Mouse (Mus musculus) myocyte (in vitro differentiated cells): Measurements from ENCODE around the gene Kif1c. TPM values are rescaled to one million over a fixed set of nuclear protein-coding genes. Genes with fewer than 3 reads are reported as not detected.
A peak's percentile ranks its signal among the peaks of the same experiment; 100 is the strongest.

Experiments used
- H3K27me3 ChIP-seq: one replicate; pipeline ENCODE4 v1.6.1; 2011; ENCODE audit not compliant: control insufficient read depth, insufficient read depth, insufficient read length
- H3K36me3 ChIP-seq: one replicate; pipeline ENCODE4 v1.6.1; 2011; ENCODE audit not compliant: control insufficient read depth, insufficient read depth
- H3K4me2 ChIP-seq: one replicate; pipeline ENCODE4 v1.6.1; 2011; ENCODE audit warnings: low read depth, control low read depth
- H3K4me3 ChIP-seq: one replicate; pipeline ENCODE4 v1.5.1; 2011; ENCODE audit warnings: mild to moderate bottlenecking, control low read depth, moderate library complexity
- H3K79me2 ChIP-seq: one replicate; pipeline ENCODE4 v1.6.1; 2011; ENCODE audit not compliant: control insufficient read depth, insufficient read depth
- H3ac ChIP-seq: one replicate; pipeline ENCODE4 v1.6.1; 2011; ENCODE audit not compliant: control insufficient read depth, insufficient read length
- CEBPB ChIP-seq: IDR thresholded peaks from 2 replicates; pipeline ENCODE4 v1.6.1; 2011; ENCODE audit warnings: mild to moderate bottlenecking, moderate library complexity; ENCODE audit not compliant: poor library complexity, insufficient read depth, severe bottlenecking
- E2F4 ChIP-seq: IDR thresholded peaks from one replicate; pipeline ENCODE4 v1.6.1; 2011; ENCODE audit warnings: mild to moderate bottlenecking, control low read depth, moderate library complexity; ENCODE audit not compliant: insufficient read depth
- MAX ChIP-seq: IDR thresholded peaks from one replicate; pipeline ENCODE4 v1.6.1; 2011; ENCODE audit warnings: low read depth, mild to moderate bottlenecking, control low read depth
- MYOD1 ChIP-seq, 3 experiments: IDR thresholded peaks; one replicate each; pipeline ENCODE4 v1.6.1; 2011; ENCODE audit warnings: control low read depth in 2 of 3, low read depth in 2 of 3, mild to moderate bottlenecking in 2 of 3, moderate library complexity in 1 of 3; ENCODE audit not compliant: insufficient read length in 2 of 3, control insufficient read depth in 1 of 3
- MYOG ChIP-seq, 3 experiments: IDR thresholded peaks; one replicate each; pipeline ENCODE4 v1.6.1; 2011; ENCODE audit warnings: control low read depth in 2 of 3, low read depth in 2 of 3, mild to moderate bottlenecking in 2 of 3; ENCODE audit not compliant: insufficient read length in 2 of 3, control insufficient read depth in 1 of 3, insufficient read depth in 1 of 3
- POLR2A ChIP-seq: IDR thresholded peaks from one replicate; pipeline ENCODE4 v1.6.1; 2011; ENCODE audit warnings: low read depth, mild to moderate bottlenecking, control low read depth, moderate library complexity; ENCODE audit not compliant: insufficient read length
- POLR2AphosphoS2 ChIP-seq: IDR thresholded peaks from one replicate; pipeline ENCODE4 v1.6.1; 2011; ENCODE audit warnings: low read depth, control low read depth; ENCODE audit not compliant: insufficient read length
- REST ChIP-seq: IDR thresholded peaks from one replicate; pipeline ENCODE4 v1.6.1; 2011; ENCODE audit warnings: mild to moderate bottlenecking, control low read depth, moderate library complexity; ENCODE audit not compliant: insufficient read depth, insufficient read length
- SRF ChIP-seq: IDR thresholded peaks from one replicate; pipeline ENCODE4 v1.6.1; 2011; ENCODE audit warnings: low read depth; ENCODE audit not compliant: control insufficient read depth, insufficient read length
- TCF12 ChIP-seq: IDR thresholded peaks from one replicate; pipeline ENCODE4 v1.6.1; 2011; ENCODE audit warnings: mild to moderate bottlenecking, control low read depth; ENCODE audit not compliant: poor library complexity, insufficient read depth, severe bottlenecking
- TCF3 ChIP-seq: IDR thresholded peaks from one replicate; pipeline ENCODE4 v1.6.1; 2011; ENCODE audit warnings: low read depth, control low read depth; ENCODE audit not compliant: insufficient read length
- USF1 ChIP-seq: IDR thresholded peaks from one replicate; pipeline ENCODE4 v1.6.1; 2011; ENCODE audit warnings: low read depth, mild to moderate bottlenecking, control low read depth, moderate library complexity
- polyA plus RNA-seq: library from polyadenylated mRNA; unstranded; fragments of >200 nt; fragmentation: generic; extraction: Trizol; gene quantifications from one replicate; pipeline ENCODE4 v1.2.1, GENCODE M21; 2012; ENCODE audit warnings: missing spikeins

The Kif1c gene
- polyA plus RNA-seq, 1 experiment, result 96.3 TPM

DNA sequence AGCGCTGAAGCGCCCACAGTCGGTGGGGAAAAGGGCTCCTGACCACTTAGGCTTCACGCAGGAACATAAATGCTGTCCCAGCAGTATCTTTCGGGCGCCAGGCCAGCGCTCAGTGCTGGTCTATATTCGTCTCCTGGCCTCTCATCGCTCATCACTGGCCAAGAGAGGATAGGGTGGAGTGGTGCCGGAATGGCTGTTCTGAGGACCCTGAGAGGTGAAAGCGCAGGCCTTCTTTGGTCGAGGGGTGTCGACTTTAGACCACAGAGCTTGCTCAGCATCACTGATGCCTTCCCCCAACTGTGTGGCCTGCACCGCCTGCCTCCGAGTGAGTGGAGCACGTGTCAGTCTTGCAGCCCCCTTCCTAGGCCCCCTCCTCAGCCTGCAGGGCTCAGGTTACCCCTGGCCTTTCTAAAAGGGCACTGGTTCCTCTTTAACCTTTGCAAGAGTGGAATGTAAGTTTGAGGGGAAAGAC is 43.9 kb upstream of the Kif1c start:
- Histone ChIP-seq H3K79me2 (peaks cover 68% of the 10 kb centered on the region), H3K4me2 (peak overlapping the region; percentile 97), H3K36me3 (peaks cover 18% of the 10 kb centered on the region), H3K4me3 (peak overlapping the region; percentile 94), H3ac (peak overlapping the region; percentile 88), H3K27me3 (no peaks in the 10 kb centered on the region)
- TF ChIP-seq TCF3 (no peak), SRF (no peak), REST (no peak), MYOD1 (IDR thresholded peaks at IDR 0.05; ENCODE audit: control insufficient read depth in 1 of 3, insufficient read length in 2 of 3, low read depth in 2 of 3) (peak in 1 of 3 experiments; percentile 55), E2F4 (no peak), TCF12 (no peak), POLR2AphosphoS2 (peak; percentile 26), MYOG (IDR thresholded peaks at IDR 0.05; ENCODE audit: control insufficient read depth in 1 of 3, insufficient read depth in 1 of 3, insufficient read length in 2 of 3, low read depth in 2 of 3) (peak in 1 of 3 experiments; percentile 43), USF1 (no peak), MAX (no peak), POLR2A (peak; percentile 44), CEBPB (no peak)

DNA sequence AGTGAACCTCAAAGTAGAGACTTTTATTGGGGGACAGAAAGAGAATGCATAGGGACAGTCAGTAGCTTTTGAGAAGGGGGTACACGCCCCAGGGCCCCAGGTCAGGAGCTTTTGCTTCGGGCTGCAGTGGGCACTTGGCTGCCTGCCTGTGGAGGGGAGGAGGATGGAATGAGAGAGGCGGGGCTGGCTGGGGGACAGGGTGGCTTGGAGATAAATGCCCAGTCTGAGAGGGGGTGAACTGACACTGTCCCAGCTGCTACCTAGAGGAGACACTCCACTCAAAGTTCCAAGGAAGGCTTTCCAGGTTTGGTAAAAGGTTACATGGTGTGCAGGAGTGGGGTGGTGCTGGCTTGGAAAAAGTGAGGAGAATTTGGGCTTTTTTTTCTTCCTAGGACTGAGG is 43.4 kb upstream of the Kif1c start, which contains the start of gene Eno3:
TSS of gene Eno3 (plus strand) at position 239 of the 400 bp plus-strand sequence.
- TF ChIP-seq MYOG (IDR thresholded peaks at IDR 0.05; ENCODE audit: control insufficient read depth in 1 of 3, insufficient read depth in 1 of 3, insufficient read length in 2 of 3, low read depth in 2 of 3), result peak in 1 of 3 experiments; percentile 40
- no peak for TF ChIP-seq TCF12
- TF ChIP-seq POLR2A, result peak; percentile 71
- peak in 1 of 3 experiments; percentile 43 for TF ChIP-seq MYOD1 (IDR thresholded peaks at IDR 0.05; ENCODE audit: control insufficient read depth in 1 of 3, insufficient read length in 2 of 3, low read depth in 2 of 3)
- peak; percentile 80 for TF ChIP-seq POLR2AphosphoS2
- Histone ChIP-seq H3K36me3 (peaks cover 22% of the 10 kb centered on the region), H3K4me3 (peak within 1 kb of the TSS; percentile 94), H3K79me2 (peaks cover 63% of the 10 kb centered on the region), H3K4me2 (peak within 1 kb of the TSS; percentile 97), H3ac (peak within 1 kb of the TSS; percentile 88), H3K27me3 (no peaks in the 10 kb centered on the region)

DNA sequence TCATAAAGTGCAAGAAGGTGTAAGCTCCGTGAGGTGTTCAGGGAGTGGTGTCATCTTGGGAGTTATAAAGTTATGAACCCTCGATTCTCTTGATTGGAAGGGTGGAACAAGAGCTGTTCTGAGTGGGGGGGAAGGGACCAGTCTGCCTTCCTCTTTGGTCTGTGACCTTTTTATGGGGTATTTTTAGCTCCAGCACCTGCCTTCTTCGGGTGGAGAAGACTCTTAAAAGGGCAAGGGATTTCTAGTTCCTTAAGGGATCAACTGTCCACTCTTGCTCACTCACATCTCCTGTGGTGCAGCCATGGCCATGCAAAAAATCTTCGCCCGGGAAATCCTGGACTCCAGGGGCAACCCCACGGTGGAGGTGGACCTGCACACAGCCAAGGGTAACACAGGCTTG is 42.8 kb upstream of the Kif1c start:
- TF ChIP-seq TCF3 (no peak), SRF (no peak), E2F4 (no peak), POLR2A (no peak), MYOD1 (IDR thresholded peaks at IDR 0.05; ENCODE audit: control insufficient read depth in 1 of 3, insufficient read length in 2 of 3, low read depth in 2 of 3) (peak in 1 of 3 experiments; percentile 9), USF1 (no peak), TCF12 (peak; percentile 45), POLR2AphosphoS2 (no peak), MAX (no peak), CEBPB (no peak), REST (no peak), MYOG (IDR thresholded peaks at IDR 0.05; ENCODE audit: control insufficient read depth in 1 of 3, insufficient read depth in 1 of 3, insufficient read length in 2 of 3, low read depth in 2 of 3) (peak in 1 of 3 experiments; percentile 40)
- peak overlapping the region; percentile 97 for H3K4me2 ChIP-seq
- peak overlapping the region; percentile 4 for H3ac ChIP-seq
- peak overlapping the region; percentile 94 for H3K4me3 ChIP-seq
- H3K27me3 ChIP-seq, result no peaks in the 10 kb centered on the region
- peaks cover 23% of the 10 kb centered on the region for H3K36me3 ChIP-seq
- peaks cover 57% of the 10 kb centered on the region for H3K79me2 ChIP-seq

DNA sequence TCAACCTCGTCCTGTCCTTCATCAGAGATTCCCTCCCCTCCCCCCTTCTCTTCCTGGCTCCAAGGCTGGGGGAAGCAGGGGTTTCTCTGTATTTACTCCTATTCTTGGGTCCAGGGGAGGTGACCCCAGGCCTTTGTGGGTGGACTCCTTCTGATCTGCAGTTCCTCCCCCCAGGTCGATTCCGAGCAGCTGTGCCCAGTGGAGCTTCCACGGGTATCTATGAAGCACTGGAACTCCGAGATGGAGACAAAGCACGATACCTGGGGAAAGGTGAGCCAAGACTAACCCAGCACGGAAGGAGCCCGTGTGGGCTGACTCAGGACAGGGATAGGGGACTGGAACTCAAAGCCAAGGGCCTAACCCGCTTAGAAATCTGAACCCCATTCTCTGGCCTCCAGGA is 42.4 kb upstream of the Kif1c start:
- Histone ChIP-seq H3K36me3 (peaks cover 23% of the 10 kb centered on the region), H3K4me2 (peak overlapping the region; percentile 97), H3K27me3 (no peaks in the 10 kb centered on the region), H3K79me2 (peaks cover 53% of the 10 kb centered on the region), H3K4me3 (peak overlapping the region; percentile 94), H3ac (peak overlapping the region; percentile 4)
- no peak for TF ChIP-seq POLR2A
- TF ChIP-seq MAX, result no peak
- no peak for TF ChIP-seq MYOG (IDR thresholded peaks at IDR 0.05; ENCODE audit: control insufficient read depth in 1 of 3, insufficient read depth in 1 of 3, insufficient read length in 2 of 3, low read depth in 2 of 3)
- TF ChIP-seq USF1, result no peak
- TF ChIP-seq MYOD1 (IDR thresholded peaks at IDR 0.05; ENCODE audit: control insufficient read depth in 1 of 3, insufficient read length in 2 of 3, low read depth in 2 of 3), result no peak
- TF ChIP-seq CEBPB, result no peak
- TF ChIP-seq E2F4, result no peak
- TF ChIP-seq REST, result no peak
- no peak for TF ChIP-seq POLR2AphosphoS2
- TF ChIP-seq TCF12, result no peak
- TF ChIP-seq TCF3, result no peak
- TF ChIP-seq SRF, result no peak
